Mouse (Mus musculus): ENCODE results near the gene Tubgcp5. TPM values are rescaled to one million over a fixed set of nuclear protein-coding genes. Genes with fewer than 3 reads are reported as not detected.

Gene Tubgcp5
- total RNA-seq, 2 experiments from 2014 or later: 7.7 to 8.2 TPM

Other genes starting within 250 kb of the Tubgcp5 start
- under 1 TPM; 0.10 to 0.13 TPM for gene Siglech, start 26.0 kb upstream of the Tubgcp5 start, total RNA-seq (2021)
- gene Cyfip1, start 47.6 kb downstream of the Tubgcp5 start, total RNA-seq (2021): 10 to 100 TPM; 19.7 to 21.4 TPM
- gene Nipa2, start 168.3 kb downstream of the Tubgcp5 start, total RNA-seq (2021): 10 to 100 TPM; 31.2 to 32.2 TPM
- gene Nipa1, start 225.8 kb downstream of the Tubgcp5 start, total RNA-seq (2021): 1 to 10 TPM; 2.1 to 2.5 TPM

Data from gastrocnemius, postnatal 36 days (tissue).